Mouse (Mus musculus): ENCODE data around the gene Mef2a. TPM values are rescaled to one million over a fixed set of nuclear protein-coding genes. Genes with fewer than 3 reads are reported as not detected.

Mef2a gene
- polyA plus RNA-seq, 1 experiment from 2014 or later = 144 TPM

DNA sequence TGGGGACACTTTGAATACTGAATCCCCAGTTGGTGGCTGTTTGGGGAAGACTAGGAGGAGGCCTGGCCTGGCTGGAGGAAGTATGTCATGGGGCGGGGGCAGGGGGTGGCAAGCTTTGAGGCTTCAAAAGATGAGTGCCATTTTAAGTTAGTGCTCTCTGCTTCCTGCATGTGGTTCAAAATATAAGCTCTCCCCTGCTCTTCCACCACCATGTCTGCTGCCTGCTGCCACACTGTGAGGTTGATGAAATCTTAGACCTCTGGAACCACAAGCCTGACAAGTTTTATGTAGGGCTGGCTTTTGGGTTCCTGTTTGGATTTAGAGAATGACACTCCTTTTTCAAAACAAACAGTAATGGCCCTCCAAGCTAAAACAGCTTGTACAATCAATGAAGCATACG is 34.4 kb upstream of the Mef2a start:
- no peaks in the 10 kb centered on the region for H3K9me3 ChIP-seq (ENCODE audit: control insufficient read depth, low read length)
- H3K4me1 ChIP-seq (ENCODE audit: control insufficient read depth in 2 of 2, insufficient read depth in 2 of 2, low read length in 2 of 2) = 0 out of 4 replicates have a peak, but pooled peaks cover 0 to 2% of the 10 kb centered on the region in 2 experiments
- no peak for ATAC-seq (ENCODE audit: insufficient number of reproducible peaks, insufficient read depth, low FRiP score, low read depth)
- no peaks in the 10 kb centered on the region for H3K27me3 ChIP-seq (ENCODE audit: control insufficient read depth, insufficient read depth, low read length)
- 84% methylated on average over 2 of the region's 2 CpGs for WGBS
- H3K4me2 ChIP-seq (ENCODE audit: low read length) = no peak overlapping the region
- H3K9ac ChIP-seq (ENCODE audit: low read length) = no peak overlapping the region
- H3K4me3 ChIP-seq (ENCODE audit: control insufficient read depth in 1 of 2, insufficient read depth in 1 of 2, low read depth in 1 of 2, low read length in 2 of 2) = no peak overlapping the region
- no peaks in the 10 kb centered on the region for H3K36me3 ChIP-seq (ENCODE audit: control insufficient read depth, insufficient read depth, low read length)
- H3K27ac ChIP-seq (replicated peaks in 1 of 2; ENCODE audit: control insufficient read depth in 1 of 2, insufficient read depth in 1 of 2, low read depth in 2 of 2, low read length in 2 of 2) = no peak overlapping the region

DNA sequence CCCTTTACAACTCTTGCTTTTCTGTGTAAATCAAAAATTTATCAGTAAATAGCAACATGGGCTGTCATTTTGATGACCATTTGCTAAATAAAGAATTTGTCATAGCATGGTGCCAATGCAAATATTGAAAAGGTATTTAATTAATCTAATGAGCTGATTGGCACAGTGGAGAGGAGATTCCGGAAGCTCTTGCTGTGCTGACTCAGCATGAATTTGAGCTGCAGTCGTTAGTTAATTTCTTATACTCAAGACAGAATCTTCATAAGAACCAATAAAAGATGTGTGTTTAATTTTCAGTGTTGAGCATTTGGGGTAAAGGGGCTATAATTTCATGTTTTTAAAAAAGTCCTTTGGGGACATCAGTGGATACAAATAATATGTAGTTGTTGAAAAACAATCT is 31.5 kb upstream of the Mef2a start:
- Histone ChIP-seq H3K9me3 (ENCODE audit: control insufficient read depth, low read length) (no peaks in the 10 kb centered on the region), H3K27me3 (ENCODE audit: control insufficient read depth, insufficient read depth, low read length) (no peaks in the 10 kb centered on the region), H3K36me3 (ENCODE audit: control insufficient read depth, insufficient read depth, low read length) (no peaks in the 10 kb centered on the region), H3K4me3 (ENCODE audit: control insufficient read depth in 1 of 2, insufficient read depth in 1 of 2, low read depth in 1 of 2, low read length in 2 of 2) (no peak overlapping the region), H3K27ac (replicated peaks in 1 of 2; ENCODE audit: control insufficient read depth in 1 of 2, insufficient read depth in 1 of 2, low read depth in 2 of 2, low read length in 2 of 2) (no peak overlapping the region), H3K9ac (ENCODE audit: low read length) (no peak overlapping the region), H3K4me1 (ENCODE audit: control insufficient read depth in 2 of 2, insufficient read depth in 2 of 2, low read length in 2 of 2) (peaks cover 2 to 3% of the 10 kb centered on the region in 2 experiments; a peak in 1 of 4 replicates), H3K4me2 (ENCODE audit: low read length) (no peak overlapping the region)
- WGBS = 82% methylated on average over 2 of the region's 2 CpGs
- ATAC-seq (ENCODE audit: insufficient number of reproducible peaks, insufficient read depth, low FRiP score, low read depth) = no peak

DNA sequence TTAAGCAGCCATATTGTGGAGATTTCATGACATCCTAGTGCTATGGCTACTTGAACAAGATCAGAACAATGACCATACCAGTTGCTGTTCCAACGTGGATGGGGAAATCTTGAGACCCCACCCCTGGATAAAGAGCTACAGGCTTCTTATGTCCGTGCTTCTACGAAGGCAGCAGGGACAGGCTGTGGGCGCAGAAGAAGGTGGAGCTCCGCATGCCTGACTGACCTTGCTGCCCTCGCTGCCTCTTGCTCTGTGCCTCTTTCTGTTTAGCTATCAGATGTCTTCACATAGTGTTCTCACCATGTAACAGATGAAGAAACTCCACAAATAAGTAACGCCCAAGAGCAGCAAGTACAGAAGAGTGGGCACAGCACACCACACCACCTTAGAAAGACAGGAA is 29.7 kb upstream of the Mef2a start:
- H3K4me1 ChIP-seq (ENCODE audit: control insufficient read depth in 2 of 2, insufficient read depth in 2 of 2, low read length in 2 of 2) = peaks cover 2 to 3% of the 10 kb centered on the region in 2 experiments; a peak in 1 of 4 replicates
- H3K27ac ChIP-seq (replicated peaks in 1 of 2; ENCODE audit: control insufficient read depth in 1 of 2, insufficient read depth in 1 of 2, low read depth in 2 of 2, low read length in 2 of 2) = no peak overlapping the region
- WGBS = 72% methylated on average over 7 of the region's 7 CpGs
- no peaks in the 10 kb centered on the region for H3K36me3 ChIP-seq (ENCODE audit: control insufficient read depth, insufficient read depth, low read length)
- no peak overlapping the region for H3K4me3 ChIP-seq (ENCODE audit: control insufficient read depth in 1 of 2, insufficient read depth in 1 of 2, low read depth in 1 of 2, low read length in 2 of 2)
- H3K4me2 ChIP-seq (ENCODE audit: low read length) = no peak overlapping the region
- 0 out of 2 replicates have a peak, but pooled peaks cover 3% of the 10 kb centered on the region for H3K9me3 ChIP-seq (ENCODE audit: control insufficient read depth, low read length)
- no peak for ATAC-seq (ENCODE audit: insufficient number of reproducible peaks, insufficient read depth, low FRiP score, low read depth)
- H3K27me3 ChIP-seq (ENCODE audit: control insufficient read depth, insufficient read depth, low read length) = no peaks in the 10 kb centered on the region
- no peak overlapping the region for H3K9ac ChIP-seq (ENCODE audit: low read length)

DNA sequence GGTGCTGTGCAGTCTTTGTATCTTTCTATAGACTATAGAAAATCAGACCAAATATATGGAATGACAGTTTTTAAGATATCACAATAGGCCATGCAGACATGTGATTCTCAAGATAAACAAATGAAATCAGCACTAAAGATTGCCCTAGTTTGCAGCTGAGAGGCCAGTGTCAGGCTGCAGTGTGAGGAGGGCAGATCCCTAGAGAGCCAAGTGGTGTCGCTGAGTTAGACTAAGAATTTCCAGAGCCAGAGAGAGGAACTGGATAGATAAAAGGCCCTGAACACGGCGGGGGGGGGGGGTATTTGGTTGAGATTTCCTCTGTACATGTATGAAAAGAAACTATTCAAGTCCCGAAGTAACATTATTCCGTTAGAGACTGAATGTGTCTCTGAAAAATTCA is 28.7 kb upstream of the Mef2a start:
- no peak overlapping the region for H3K4me2 ChIP-seq (ENCODE audit: low read length)
- no peak overlapping the region for H3K9ac ChIP-seq (ENCODE audit: low read length)
- peaks cover 2 to 3% of the 10 kb centered on the region in 2 experiments; a peak in 1 of 4 replicates for H3K4me1 ChIP-seq (ENCODE audit: control insufficient read depth in 2 of 2, insufficient read depth in 2 of 2, low read length in 2 of 2)
- no peak overlapping the region for H3K4me3 ChIP-seq (ENCODE audit: control insufficient read depth in 1 of 2, insufficient read depth in 1 of 2, low read depth in 1 of 2, low read length in 2 of 2)
- 36% methylated on average over 5 of the region's 5 CpGs for WGBS
- 0 out of 2 replicates have a peak, but pooled peaks cover 3% of the 10 kb centered on the region for H3K9me3 ChIP-seq (ENCODE audit: control insufficient read depth, low read length)
- ATAC-seq (ENCODE audit: insufficient number of reproducible peaks, insufficient read depth, low FRiP score, low read depth) = no peak
- H3K27ac ChIP-seq (replicated peaks in 1 of 2; ENCODE audit: control insufficient read depth in 1 of 2, insufficient read depth in 1 of 2, low read depth in 2 of 2, low read length in 2 of 2) = no peak overlapping the region
- H3K36me3 ChIP-seq (ENCODE audit: control insufficient read depth, insufficient read depth, low read length) = no peaks in the 10 kb centered on the region
- H3K27me3 ChIP-seq (ENCODE audit: control insufficient read depth, insufficient read depth, low read length) = no peaks in the 10 kb centered on the region

DNA sequence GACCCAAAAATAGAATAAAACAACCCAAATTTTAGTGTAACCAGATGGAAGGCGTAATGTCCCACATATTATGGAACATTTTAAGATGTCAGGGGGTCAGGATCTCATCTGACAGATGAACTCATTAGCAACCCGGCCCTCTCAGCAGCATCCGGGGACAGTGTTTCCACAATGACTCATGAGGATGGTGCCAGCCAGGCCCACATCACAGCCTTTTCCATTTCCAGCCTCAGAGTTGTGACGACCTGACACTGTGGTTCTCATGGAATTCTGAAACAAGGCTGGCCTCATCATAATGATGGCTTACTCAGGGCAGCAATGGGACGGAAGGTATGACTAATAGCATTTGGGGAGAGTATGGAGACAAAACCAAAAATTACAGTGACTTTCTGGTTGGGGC is 18.1 kb upstream of the Mef2a start:
- no peak overlapping the region for H3K9ac ChIP-seq (ENCODE audit: low read length)
- no peak for ATAC-seq (ENCODE audit: insufficient number of reproducible peaks, insufficient read depth, low FRiP score, low read depth)
- H3K4me2 ChIP-seq (ENCODE audit: low read length) = no peak overlapping the region
- H3K4me1 ChIP-seq (ENCODE audit: control insufficient read depth in 2 of 2, insufficient read depth in 2 of 2, low read length in 2 of 2) = no peaks in the 10 kb centered on the region
- no peak overlapping the region for H3K27ac ChIP-seq (replicated peaks in 1 of 2; ENCODE audit: control insufficient read depth in 1 of 2, insufficient read depth in 1 of 2, low read depth in 2 of 2, low read length in 2 of 2)
- H3K9me3 ChIP-seq (ENCODE audit: control insufficient read depth, low read length) = no peaks in the 10 kb centered on the region
- H3K27me3 ChIP-seq (ENCODE audit: control insufficient read depth, insufficient read depth, low read length) = no peaks in the 10 kb centered on the region
- H3K36me3 ChIP-seq (ENCODE audit: control insufficient read depth, insufficient read depth, low read length) = no peaks in the 10 kb centered on the region
- no peak overlapping the region for H3K4me3 ChIP-seq (ENCODE audit: control insufficient read depth in 1 of 2, insufficient read depth in 1 of 2, low read depth in 1 of 2, low read length in 2 of 2)
- 62% methylated on average over 5 of the region's 5 CpGs for WGBS

DNA sequence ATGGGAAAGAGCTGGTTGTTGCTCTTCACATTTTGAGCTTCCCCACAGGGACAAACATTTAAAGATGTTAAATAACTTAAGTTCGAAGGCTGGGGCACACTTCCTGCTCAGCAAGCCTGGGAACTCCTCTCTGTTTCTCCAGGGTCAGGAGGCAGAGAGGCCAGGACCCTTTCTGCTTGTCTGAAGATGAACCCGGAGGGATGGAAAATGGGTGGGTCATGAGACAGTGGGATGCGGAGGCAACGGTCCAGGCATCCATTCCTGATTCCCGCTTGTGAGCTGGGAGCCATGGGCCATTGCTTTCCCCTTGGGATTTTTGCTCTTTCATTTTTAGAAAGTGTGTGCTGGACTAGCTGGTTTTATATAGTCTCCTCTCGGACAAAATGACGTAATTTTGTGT is 17.4 kb upstream of the Mef2a start:
- ATAC-seq (ENCODE audit: insufficient number of reproducible peaks, insufficient read depth, low FRiP score, low read depth) = no peak

DNA sequence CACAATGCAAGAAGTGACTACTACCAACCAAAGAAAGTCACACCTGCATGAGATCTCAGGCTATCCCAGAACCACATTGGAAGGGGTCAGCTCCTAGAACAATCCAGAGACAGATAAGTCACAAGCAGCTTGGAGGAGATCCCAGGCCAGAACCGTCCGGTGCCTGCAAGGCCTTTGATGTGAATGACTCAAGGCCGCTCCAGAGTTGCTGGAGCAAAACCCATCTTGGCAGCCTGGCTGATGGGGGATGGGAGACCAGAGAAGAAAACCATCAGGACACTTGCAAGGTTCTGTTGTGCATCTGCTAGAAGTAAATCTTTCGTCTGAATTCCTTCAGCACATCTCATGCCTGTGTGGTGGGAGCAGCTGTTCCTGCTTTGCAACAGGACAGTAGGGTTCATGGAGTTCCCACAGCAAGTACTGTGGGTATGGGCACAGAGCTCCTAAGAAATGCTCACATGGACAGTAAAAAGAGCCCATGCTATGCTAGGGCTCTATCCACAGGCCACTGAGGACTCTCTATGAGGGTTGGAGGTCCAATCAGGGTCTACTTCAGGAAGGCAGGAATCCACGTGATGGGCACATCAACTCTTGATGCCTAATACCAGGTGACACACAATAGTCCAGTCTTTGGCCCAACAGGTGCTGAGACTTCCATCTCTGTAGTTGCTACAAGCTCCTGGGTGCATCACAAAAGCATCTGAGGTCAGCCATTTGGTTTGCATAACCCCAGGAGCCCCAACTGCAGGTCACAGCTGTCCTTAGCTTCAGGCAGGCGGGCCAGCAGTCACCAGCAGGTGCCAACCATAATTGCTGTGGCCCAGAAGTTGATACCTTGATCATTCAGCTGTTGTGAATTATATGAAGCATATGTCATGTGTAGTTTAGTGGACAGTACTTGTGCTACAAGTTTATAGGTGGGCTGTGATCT is 12.5 kb upstream of the Mef2a start:
- Histone ChIP-seq H3K36me3 (ENCODE audit: control insufficient read depth, insufficient read depth, low read length) (no peaks in the 10 kb centered on the region), H3K4me3 (ENCODE audit: control insufficient read depth in 1 of 2, insufficient read depth in 1 of 2, low read depth in 1 of 2, low read length in 2 of 2) (no peak overlapping the region), H3K27ac (replicated peaks in 1 of 2; ENCODE audit: control insufficient read depth in 1 of 2, insufficient read depth in 1 of 2, low read depth in 2 of 2, low read length in 2 of 2) (no peak overlapping the region), H3K4me2 (ENCODE audit: low read length) (no peak overlapping the region), H3K4me1 (ENCODE audit: control insufficient read depth in 2 of 2, insufficient read depth in 2 of 2, low read length in 2 of 2) (peaks cover 4 to 7% of the 10 kb centered on the region in 2 experiments; a peak in 3 of 4 replicates), H3K9ac (ENCODE audit: low read length) (no peak overlapping the region), H3K9me3 (ENCODE audit: control insufficient read depth, low read length) (no peaks in the 10 kb centered on the region), H3K27me3 (ENCODE audit: control insufficient read depth, insufficient read depth, low read length) (no peaks in the 10 kb centered on the region)
- 72% methylated on average over 6 of the region's 6 CpGs for WGBS
- ATAC-seq (ENCODE audit: insufficient number of reproducible peaks, insufficient read depth, low FRiP score, low read depth) = no peak

More for the DNA sequence above, 17.4 kb upstream of the Mef2a start:
- no peak overlapping the region for H3K9ac ChIP-seq (ENCODE audit: low read length)
- H3K4me3 ChIP-seq (ENCODE audit: control insufficient read depth in 1 of 2, insufficient read depth in 1 of 2, low read depth in 1 of 2, low read length in 2 of 2) = no peak overlapping the region
- H3K4me1 ChIP-seq (ENCODE audit: control insufficient read depth in 2 of 2, insufficient read depth in 2 of 2, low read length in 2 of 2) = no peaks in the 10 kb centered on the region
- no peaks in the 10 kb centered on the region for H3K9me3 ChIP-seq (ENCODE audit: control insufficient read depth, low read length)
- no peaks in the 10 kb centered on the region for H3K36me3 ChIP-seq (ENCODE audit: control insufficient read depth, insufficient read depth, low read length)
- no peak overlapping the region for H3K4me2 ChIP-seq (ENCODE audit: low read length)
- H3K27ac ChIP-seq (replicated peaks in 1 of 2; ENCODE audit: control insufficient read depth in 1 of 2, insufficient read depth in 1 of 2, low read depth in 2 of 2, low read length in 2 of 2) = no peak overlapping the region
- H3K27me3 ChIP-seq (ENCODE audit: control insufficient read depth, insufficient read depth, low read length) = no peaks in the 10 kb centered on the region
- 74% methylated on average over 7 of the region's 7 CpGs for WGBS
